Mouse (Mus musculus): ENCODE measurements around the gene Vgll2.

The Vgll2 gene

GRCm38 (mm10) chr10:52022413-52023212 lies at the start of gene Vgll2:
Gene Vgll2 (plus strand): TSS chr10:52022502.
- peak; percentile 13 to 51 for DNase-seq

GRCm38 (mm10) chr10:51975137-51975536 lies 47.2 kb upstream of the Vgll2 start:
- DNase-seq: no peak

- no peak for DNase-seq
Measured at GRCm38 (mm10) chr10:51975587-51975986, 46.7 kb upstream of the Vgll2 start.

GRCm38 (mm10) chr10:51981651-51982050 lies 40.7 kb upstream of the Vgll2 start:
- DNase-seq: no peak

- no peak for DNase-seq
Measured at GRCm38 (mm10) chr10:51982395-51982794, 39.9 kb upstream of the Vgll2 start.

GRCm38 (mm10) chr10:52018471-52018870 lies 3.8 kb upstream of the Vgll2 start:
- DNase-seq: no peak

- no peak for DNase-seq
Measured at GRCm38 (mm10) chr10:52021231-52021630, 1.1 kb upstream of the Vgll2 start.

- no peak for DNase-seq
Measured at GRCm38 (mm10) chr10:52021736-52022394, 437 bp upstream of the Vgll2 start.

GRCm38 (mm10) chr10:52023213-52024052 lies 1.1 kb downstream of the Vgll2 start:
- DNase-seq: no peak

GRCm38 (mm10) chr10:52024053-52024410 lies 1.7 kb downstream of the Vgll2 start:
- DNase-seq: no peak

GRCm38 (mm10) chr10:52025291-52025690 lies 3.0 kb downstream of the Vgll2 start:
- DNase-seq: no peak

- DNase-seq: no peak
Measured at GRCm38 (mm10) chr10:52025821-52026220, 3.5 kb downstream of the Vgll2 start.

- DNase-seq: peak in 1 of 2 experiments; percentile 12
Measured at GRCm38 (mm10) chr10:52027161-52028035, 5.1 kb downstream of the Vgll2 start.

GRCm38 (mm10) chr10:52028561-52029370 lies 6.5 kb downstream of the Vgll2 start:
- no peak for DNase-seq

GRCm38 (mm10) chr10:52029421-52030080 lies 7.2 kb downstream of the Vgll2 start:
- DNase-seq: no peak

- DNase-seq: no peak
Measured at GRCm38 (mm10) chr10:52033729-52034128, 11.4 kb downstream of the Vgll2 start.

GRCm38 (mm10) chr10:52039392-52039791 lies 17.1 kb downstream of the Vgll2 start:
- no peak for DNase-seq

- no peak for DNase-seq
Measured at GRCm38 (mm10) chr10:52043086-52043485, 20.8 kb downstream of the Vgll2 start.

- no peak for DNase-seq
Measured at GRCm38 (mm10) chr10:52048287-52048686, 26.0 kb downstream of the Vgll2 start.

- peak; percentile 38 to 78 for DNase-seq
Measured at GRCm38 (mm10) chr10:52072482-52072881, 50.2 kb downstream of the Vgll2 start.

Data from kidney, postnatal 36 days (tissue).